Mouse (Mus musculus) liver, postnatal 0 days (tissue): ENCODE results near the gene Tpcn1.

Experiments used
- CTCF ChIP-seq: sonication (generic); IDR thresholded peaks from 2 replicates; pipeline ENCODE4 v1.5.1; 2016; ENCODE audit warnings: antibody characterized with exemption, low read depth
- EP300 ChIP-seq: IDR thresholded peaks from 2 replicates; pipeline ENCODE4 v1.6.1; 2016; ENCODE audit warnings: antibody characterized with exemption, low read depth, mild to moderate bottlenecking

GRCm38 (mm10) chr5:120534686-120535075 is 53.8 kb downstream of the Tpcn1 start:
- TF ChIP-seq CTCF, result no peak
- TF ChIP-seq EP300, result no peak
